Mouse (Mus musculus) neural tube, embryonic 11.5 days (tissue): Measurements from ENCODE around the gene Scel. TPM values are rescaled to one million over a fixed set of nuclear protein-coding genes. Genes with fewer than 3 reads are reported as not detected.

Source experiments
- ATAC-seq: fragments of 200-750 bp; cut with Nextera tagmentation; 2 replicates; pipeline ENCODE4 v1.8.0; 2017; ENCODE audit warnings: moderate number of reproducible peaks, mild to moderate bottlenecking, moderate TSS enrichment, moderate library complexity; ENCODE audit not compliant: insufficient read depth, low FRiP score, low TSS enrichment
- DNase-seq: peaks from one replicate; pipeline ENCODE4 v3.0.0-alpha.2; 2015; ENCODE audit warnings: low spot score
- H3K27ac ChIP-seq: fragments of 300-500 bp; sonication (generic); 2 replicates; pipeline ENCODE4 v1.5.1; 2014; ENCODE audit warnings: low read depth, mild to moderate bottlenecking, low read length
- H3K27me3 ChIP-seq: fragments of 300-500 bp; sonication (generic); 2 replicates; pipeline ENCODE4 v1.6.1; 2014; ENCODE audit warnings: mild to moderate bottlenecking, low read length, mixed read lengths; ENCODE audit not compliant: control insufficient read depth, insufficient read depth
- H3K36me3 ChIP-seq: fragments of 300-500 bp; sonication (generic); 2 replicates; pipeline ENCODE4 v1.6.1; 2014; ENCODE audit warnings: mild to moderate bottlenecking, low read length, moderate library complexity, mixed read lengths; ENCODE audit not compliant: control insufficient read depth, insufficient read depth
- H3K4me1 ChIP-seq: fragments of 300-500 bp; sonication (generic); 2 replicates; pipeline ENCODE4 v1.6.1; 2014; ENCODE audit warnings: low read length, mixed read lengths; ENCODE audit not compliant: control insufficient read depth, insufficient read depth
- H3K4me2 ChIP-seq: fragments of 300-500 bp; sonication (generic); 2 replicates; pipeline ENCODE4 v1.6.1; 2014; ENCODE audit warnings: low read depth, mild to moderate bottlenecking, moderate library complexity
- H3K4me3 ChIP-seq: fragments of 300-500 bp; sonication (generic); 2 replicates; pipeline ENCODE4 v1.5.1; 2014; ENCODE audit warnings: low read depth, low read length
- H3K9ac ChIP-seq: fragments of 300-500 bp; sonication (generic); 2 replicates; pipeline ENCODE4 v1.6.1; 2014; ENCODE audit warnings: mild to moderate bottlenecking, low read length
- H3K9me3 ChIP-seq: fragments of 300-500 bp; sonication (generic); 2 replicates; pipeline ENCODE4 v1.6.1; 2016; ENCODE audit warnings: low read length; ENCODE audit not compliant: control insufficient read depth
- WGBS: fragments of 180-500 bp; shearing (Covaris S2); extraction: QIAGEN DNeasy Blood & Tissue Kit; methylation state at CpG from one replicate; pipeline ENCODE4 v1.1.7; 2014; 5-methylcytosine and 5-hydroxymethylcytosine counted together
- polyA plus RNA-seq: library from polyadenylated mRNA; unstranded; fragments of >200 nt; fragmentation: Nextera tagmentation; extraction: Ambion mirVana; gene quantifications from 2 replicates; pipeline ENCODE4 v1.2.1, GENCODE M21; 2014

Gene Scel
- polyA plus RNA-seq, 1 experiment from 2014 or later = 0.36 TPM

DNA sequence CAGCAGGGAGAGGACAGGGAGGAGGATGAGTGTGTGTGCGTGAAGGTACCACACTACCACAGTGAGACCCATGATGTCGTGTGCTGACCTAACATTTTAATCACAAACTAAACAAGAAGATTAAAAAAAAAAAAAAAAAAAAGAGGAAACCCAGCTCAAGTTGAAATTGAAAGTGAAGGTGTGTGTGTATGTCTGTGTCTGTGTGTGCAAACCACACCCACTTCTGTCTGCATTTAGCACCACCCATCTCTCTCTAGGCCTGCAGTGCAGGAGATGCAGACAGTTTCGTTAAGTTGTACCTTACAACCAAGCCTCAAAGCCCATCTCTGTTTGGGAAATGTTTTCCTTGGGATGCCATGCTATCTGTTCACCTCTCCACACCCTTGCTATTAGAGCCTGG lies 35.9 kb upstream of the Scel start:
- Histone ChIP-seq H3K4me3 (no peak overlapping the region), H3K9me3 (no peaks in the 10 kb centered on the region), H3K27ac (no peak overlapping the region), H3K36me3 (no peaks in the 10 kb centered on the region), H3K4me2 (no peak overlapping the region), H3K4me1 (no peaks in the 10 kb centered on the region), H3K27me3 (no peaks in the 10 kb centered on the region), H3K9ac (no peak overlapping the region)
- WGBS = 83% methylated on average over 3 of the region's 3 CpGs
- DNase-seq = no peak
- no peak for ATAC-seq

DNA sequence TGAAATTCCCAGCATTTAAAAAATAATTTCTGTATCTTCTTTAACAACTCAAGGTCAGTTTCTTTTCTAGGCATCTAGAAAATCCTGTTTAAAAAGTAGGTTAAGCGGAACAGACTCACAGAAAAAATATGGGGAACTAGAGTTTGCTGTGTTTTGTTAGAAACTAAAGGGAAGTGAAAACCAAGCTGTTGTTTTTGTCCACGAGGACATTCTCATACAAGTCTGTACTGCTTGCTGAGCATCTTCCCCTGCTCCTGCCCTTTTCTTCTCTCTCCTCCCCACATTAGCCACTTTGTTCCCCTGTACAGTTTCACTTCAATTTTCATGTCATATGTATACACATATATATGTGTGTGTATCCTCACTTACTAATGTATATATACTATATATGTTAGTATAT lies 35.2 kb upstream of the Scel start:
- no peaks in the 10 kb centered on the region for H3K36me3 ChIP-seq
- H3K27ac ChIP-seq = no peak overlapping the region
- H3K4me1 ChIP-seq = no peaks in the 10 kb centered on the region
- no peaks in the 10 kb centered on the region for H3K9me3 ChIP-seq
- no peaks in the 10 kb centered on the region for H3K27me3 ChIP-seq
- DNase-seq (no peak), ATAC-seq (no peak)
- H3K4me2 ChIP-seq = no peak overlapping the region
- H3K9ac ChIP-seq = no peak overlapping the region
- WGBS = 79% methylated on average over 2 of the region's 2 CpGs
- no peak overlapping the region for H3K4me3 ChIP-seq

DNA sequence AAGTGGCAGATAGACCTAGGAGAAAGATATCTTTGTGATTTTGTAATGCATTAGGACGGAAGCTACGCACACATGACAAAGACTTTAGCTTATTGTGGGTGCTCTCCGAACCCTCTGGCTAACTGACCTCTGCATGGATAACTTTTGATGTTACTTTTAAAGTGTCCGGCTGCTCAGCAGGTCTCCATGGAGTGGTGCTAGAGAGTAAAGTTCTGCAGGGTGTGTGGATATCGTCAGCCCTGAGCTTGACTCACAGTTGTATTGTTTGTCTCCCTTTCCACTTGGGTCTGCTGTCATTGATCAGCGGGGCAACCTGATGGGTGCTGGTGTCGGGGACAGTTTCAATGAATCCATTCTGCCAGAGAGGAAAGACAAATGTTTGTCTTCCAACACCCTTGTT lies 33.7 kb upstream of the Scel start:
- no peak overlapping the region for H3K9ac ChIP-seq
- H3K27me3 ChIP-seq = no peaks in the 10 kb centered on the region
- H3K4me3 ChIP-seq = no peak overlapping the region
- H3K27ac ChIP-seq = no peak overlapping the region
- ATAC-seq (no peak), DNase-seq (no peak)
- no peaks in the 10 kb centered on the region for H3K4me1 ChIP-seq
- no peaks in the 10 kb centered on the region for H3K9me3 ChIP-seq
- 64% methylated on average over 7 of the region's 7 CpGs for WGBS
- no peaks in the 10 kb centered on the region for H3K36me3 ChIP-seq
- no peak overlapping the region for H3K4me2 ChIP-seq

DNA sequence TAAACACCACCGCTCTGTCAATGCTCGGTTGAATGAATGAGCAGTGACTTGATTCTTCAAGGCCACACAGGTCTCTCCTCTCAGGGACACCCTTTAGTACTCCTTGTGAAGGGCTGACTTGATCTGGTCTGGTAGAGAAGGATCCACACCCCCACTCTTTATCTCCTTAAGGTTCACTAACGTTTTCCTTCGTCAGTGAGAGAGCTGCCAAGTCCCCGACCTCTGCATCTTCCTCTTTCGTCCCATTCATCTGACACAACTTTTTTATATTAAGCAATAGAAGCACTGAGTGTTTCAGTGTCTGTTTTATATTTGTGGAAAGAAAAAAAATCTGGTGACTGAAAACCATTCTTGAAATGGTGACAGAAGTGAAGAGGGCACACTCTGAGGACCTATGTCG lies 31.6 kb upstream of the Scel start:
- H3K9me3 ChIP-seq = no peaks in the 10 kb centered on the region
- ATAC-seq (no peak), DNase-seq (no peak)
- no peaks in the 10 kb centered on the region for H3K27me3 ChIP-seq
- H3K27ac ChIP-seq = no peak overlapping the region
- H3K36me3 ChIP-seq = no peaks in the 10 kb centered on the region
- no peaks in the 10 kb centered on the region for H3K4me1 ChIP-seq
- H3K4me3 ChIP-seq = no peak overlapping the region
- no peak overlapping the region for H3K4me2 ChIP-seq
- H3K9ac ChIP-seq = no peak overlapping the region
- 92% methylated on average over 7 of the region's 7 CpGs for WGBS

DNA sequence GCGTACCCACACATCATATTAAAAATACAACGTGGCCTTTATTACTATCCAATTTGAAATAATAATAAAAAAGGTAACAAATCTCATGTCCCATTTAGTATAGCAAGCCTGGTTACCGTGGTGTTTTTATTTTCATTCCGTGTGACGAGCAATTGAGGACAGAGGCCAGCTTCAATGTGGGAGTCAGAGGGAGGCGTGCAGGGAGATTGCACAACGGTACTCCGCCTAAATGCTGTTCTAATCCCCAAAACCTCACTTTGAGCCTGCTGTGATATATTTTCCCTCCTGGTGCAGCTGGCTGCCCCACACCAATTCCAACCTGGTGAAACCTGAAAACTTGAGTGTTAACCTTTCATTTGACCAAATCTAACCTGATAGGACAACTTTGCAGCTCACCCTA lies 27.5 kb upstream of the Scel start:
- ATAC-seq = no peak
- no peaks in the 10 kb centered on the region for H3K9me3 ChIP-seq
- no peak overlapping the region for H3K27ac ChIP-seq
- no peaks in the 10 kb centered on the region for H3K4me1 ChIP-seq
- no peak for DNase-seq
- no peak overlapping the region for H3K4me3 ChIP-seq
- H3K36me3 ChIP-seq = no peaks in the 10 kb centered on the region
- H3K9ac ChIP-seq = no peak overlapping the region
- no peaks in the 10 kb centered on the region for H3K27me3 ChIP-seq
- H3K4me2 ChIP-seq = no peak overlapping the region
- 93% methylated on average over 8 of the region's 8 CpGs for WGBS

DNA sequence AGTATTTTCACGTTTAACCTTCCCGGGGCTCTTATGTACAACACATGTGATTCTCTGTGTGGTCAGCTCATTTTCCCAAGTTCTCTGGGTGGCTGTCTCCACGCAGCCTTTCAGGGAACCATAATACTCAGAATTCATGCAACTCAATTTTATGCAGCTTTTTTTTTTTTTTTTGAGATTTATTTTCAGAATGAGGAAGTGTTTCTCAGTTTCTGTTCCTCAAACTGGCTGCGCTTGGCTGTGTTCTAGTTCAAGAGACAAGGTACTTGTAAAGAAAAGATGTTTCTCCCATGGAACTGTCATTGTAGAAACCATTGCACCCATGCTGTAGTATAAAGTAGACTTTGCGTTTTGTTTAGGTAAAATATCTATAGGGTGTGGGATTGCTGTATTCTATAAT lies 26.2 kb upstream of the Scel start:
- Histone ChIP-seq H3K4me3 (no peak overlapping the region), H3K36me3 (no peaks in the 10 kb centered on the region), H3K27me3 (no peaks in the 10 kb centered on the region), H3K27ac (no peak overlapping the region), H3K4me2 (no peak overlapping the region), H3K9me3 (0 out of 2 replicates have a peak, but pooled peaks cover 3% of the 10 kb centered on the region), H3K4me1 (no peaks in the 10 kb centered on the region), H3K9ac (no peak overlapping the region)
- ATAC-seq = no peak
- no peak for DNase-seq
- WGBS = 93% methylated on average over 5 of the region's 5 CpGs

DNA sequence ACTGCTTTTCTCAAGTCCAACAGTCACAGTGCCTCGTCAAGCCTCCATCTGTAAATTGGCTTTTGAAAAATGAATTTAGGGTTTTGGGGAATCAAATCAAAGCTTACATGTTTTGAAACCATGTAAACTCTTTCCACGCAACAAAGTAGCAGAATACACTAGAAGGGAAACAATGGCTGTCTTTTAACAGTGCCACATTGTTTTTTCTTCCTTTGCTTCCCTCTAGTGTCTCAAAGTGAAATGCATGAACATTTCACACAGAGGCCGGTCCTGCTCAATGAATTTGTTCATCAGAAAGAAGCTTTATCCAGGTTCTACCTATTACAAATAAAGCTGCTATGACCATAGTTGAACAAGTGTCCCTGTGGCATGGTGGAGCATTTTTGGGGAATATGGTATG lies 24.5 kb upstream of the Scel start:
- no peak for ATAC-seq
- Histone ChIP-seq H3K4me2 (no peak overlapping the region), H3K36me3 (no peaks in the 10 kb centered on the region), H3K27me3 (no peaks in the 10 kb centered on the region), H3K9me3 (peaks cover 3% of the 10 kb centered on the region; the same call in 1 of the 2 replicates), H3K9ac (no peak overlapping the region), H3K27ac (no peak overlapping the region), H3K4me1 (no peaks in the 10 kb centered on the region), H3K4me3 (no peak overlapping the region)
- WGBS = 88% methylated on average over 3 of the region's 3 CpGs
- no peak for DNase-seq

DNA sequence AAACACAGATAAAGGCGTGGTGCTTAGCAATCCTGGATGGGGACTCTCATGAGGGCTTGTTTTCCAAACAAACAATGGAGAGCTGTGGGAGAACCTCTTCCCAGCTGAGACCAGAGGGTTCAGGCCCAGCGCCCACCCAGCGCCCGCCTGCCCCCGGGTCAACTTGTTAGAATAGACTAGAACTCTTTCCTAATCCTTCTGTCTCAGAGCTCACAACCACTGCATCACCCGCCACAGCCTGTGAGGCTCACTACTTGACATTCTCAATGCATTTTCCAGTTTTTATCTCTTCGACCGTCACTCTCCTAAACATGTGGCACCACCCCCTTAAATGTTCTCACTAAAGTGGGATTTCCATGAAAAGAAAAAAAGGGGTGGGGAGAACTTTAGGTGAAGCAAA lies 14.9 kb upstream of the Scel start:
- no peak for DNase-seq
- H3K36me3 ChIP-seq = no peaks in the 10 kb centered on the region
- WGBS = 79% methylated on average over 8 of the region's 8 CpGs

DNA sequence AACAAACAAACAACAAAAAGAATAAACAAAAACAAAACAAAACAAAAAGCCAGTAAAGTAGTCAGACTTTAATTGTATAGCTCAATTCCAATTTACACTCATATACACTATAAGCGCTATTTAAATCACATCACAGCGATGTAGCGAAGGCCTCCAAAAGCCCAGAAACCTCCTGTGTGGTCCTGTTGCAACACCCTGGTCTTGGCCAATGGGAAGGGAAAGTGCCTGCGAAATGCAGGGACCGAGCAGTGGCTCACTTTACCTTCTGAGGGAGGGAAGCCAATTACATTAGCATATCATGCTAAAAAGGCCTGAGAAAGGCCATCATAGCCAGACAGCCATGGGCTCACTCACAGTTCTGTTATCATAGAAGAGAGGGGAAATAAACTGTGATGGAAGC lies 14.5 kb upstream of the Scel start:
- H3K9ac ChIP-seq = no peak overlapping the region
- no peak overlapping the region for H3K4me2 ChIP-seq
- DNase-seq = no peak
- no peak overlapping the region for H3K27ac ChIP-seq
- H3K9me3 ChIP-seq = no peaks in the 10 kb centered on the region
- ATAC-seq = no peak
- WGBS = 74% methylated on average over 5 of the region's 5 CpGs
- H3K36me3 ChIP-seq = no peaks in the 10 kb centered on the region
- no peak overlapping the region for H3K4me3 ChIP-seq
- no peaks in the 10 kb centered on the region for H3K27me3 ChIP-seq
- no peaks in the 10 kb centered on the region for H3K4me1 ChIP-seq

More for the DNA sequence above, 14.9 kb upstream of the Scel start:
- ATAC-seq = no peak
- no peak overlapping the region for H3K4me3 ChIP-seq
- H3K27me3 ChIP-seq = no peaks in the 10 kb centered on the region
- H3K27ac ChIP-seq = no peak overlapping the region
- H3K4me1 ChIP-seq = no peaks in the 10 kb centered on the region
- no peaks in the 10 kb centered on the region for H3K9me3 ChIP-seq
- H3K4me2 ChIP-seq = no peak overlapping the region
- no peak overlapping the region for H3K9ac ChIP-seq
